Mouse (Mus musculus): Measurements from ENCODE around the gene Snx11. TPM values are rescaled to one million over a fixed set of nuclear protein-coding genes. Genes with fewer than 3 reads are reported as not detected.

Gene Snx11
- polyA plus RNA-seq, 1 experiment = 18.4 TPM

DNA sequence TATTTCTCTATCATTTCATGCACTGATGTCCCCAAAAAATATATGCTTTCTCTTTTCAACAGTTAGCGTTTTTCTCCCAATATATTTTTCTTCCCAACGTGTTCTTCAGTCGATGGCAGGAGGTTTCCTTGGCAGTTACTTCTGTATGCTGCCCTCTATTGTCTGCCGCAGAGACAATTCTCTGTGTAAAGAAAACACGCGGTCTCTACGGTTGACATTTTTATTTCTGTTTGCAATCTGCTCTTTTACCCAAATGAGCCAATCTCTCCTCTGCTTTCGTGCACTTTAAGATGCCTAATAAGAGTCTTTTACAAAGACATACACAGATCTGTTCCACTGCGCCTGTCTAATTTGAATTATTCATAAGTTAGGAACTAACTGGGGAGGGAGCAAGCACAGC is 47.9 kb downstream of the Snx11 start:
- no peak overlapping the region for H3K4me3 ChIP-seq
- H3K36me3 ChIP-seq (ENCODE audit: control insufficient read depth, insufficient read depth) = no peaks in the 10 kb centered on the region
- H3K27me3 ChIP-seq (ENCODE audit: control insufficient read depth, insufficient read depth, insufficient read length) = peaks cover 46% of the 10 kb centered on the region
- H3K4me2 ChIP-seq (ENCODE audit: low read depth) = no peak overlapping the region
- H3K79me2 ChIP-seq (ENCODE audit: control insufficient read depth, insufficient read depth) = no peaks in the 10 kb centered on the region
- TF ChIP-seq TCF12 (IDR thresholded peaks at IDR 0.05; ENCODE audit: insufficient read depth, poor library complexity, severe bottlenecking) = no peak
- no peak for TF ChIP-seq POLR2AphosphoS2 (IDR thresholded peaks at IDR 0.05; ENCODE audit: insufficient read length, low read depth)
- no peak for TF ChIP-seq E2F4 (IDR thresholded peaks at IDR 0.05; ENCODE audit: insufficient read depth)
- no peak overlapping the region for H3ac ChIP-seq (ENCODE audit: control insufficient read depth, insufficient read length)

GRCm38 (mm10) chr11:96728577-96728976 is 48.8 kb downstream of the Snx11 start:
- TF ChIP-seq TCF3 (IDR thresholded peaks at IDR 0.05; ENCODE audit: insufficient read length, low read depth) (no peak), TCF12 (IDR thresholded peaks at IDR 0.05; ENCODE audit: insufficient read depth, poor library complexity, severe bottlenecking) (no peak), POLR2A (IDR thresholded peaks at IDR 0.05; ENCODE audit: insufficient read length, low read depth) (no peak), MYOG (IDR thresholded peaks at IDR 0.05; ENCODE audit: control insufficient read depth in 1 of 3, insufficient read depth in 1 of 3, insufficient read length in 2 of 3, low read depth in 2 of 3) (no peak), USF1 (IDR thresholded peaks at IDR 0.05; ENCODE audit: low read depth) (no peak), MAX (IDR thresholded peaks at IDR 0.05; ENCODE audit: low read depth) (no peak), MYOD1 (IDR thresholded peaks at IDR 0.05; ENCODE audit: control insufficient read depth in 1 of 3, insufficient read length in 2 of 3, low read depth in 2 of 3) (no peak), E2F4 (IDR thresholded peaks at IDR 0.05; ENCODE audit: insufficient read depth) (no peak), SRF (IDR thresholded peaks at IDR 0.05; ENCODE audit: control insufficient read depth, insufficient read length, low read depth) (no peak), POLR2AphosphoS2 (IDR thresholded peaks at IDR 0.05; ENCODE audit: insufficient read length, low read depth) (no peak), REST (IDR thresholded peaks at IDR 0.05; ENCODE audit: insufficient read depth, insufficient read length) (no peak)
- H3K79me2 ChIP-seq (ENCODE audit: control insufficient read depth, insufficient read depth) = no peaks in the 10 kb centered on the region
- no peak overlapping the region for H3K4me2 ChIP-seq (ENCODE audit: low read depth)
- H3K27me3 ChIP-seq (ENCODE audit: control insufficient read depth, insufficient read depth, insufficient read length) = peaks cover 46% of the 10 kb centered on the region
- H3K4me3 ChIP-seq = no peak overlapping the region
- H3ac ChIP-seq (ENCODE audit: control insufficient read depth, insufficient read length) = no peak overlapping the region
- no peaks in the 10 kb centered on the region for H3K36me3 ChIP-seq (ENCODE audit: control insufficient read depth, insufficient read depth)

DNA sequence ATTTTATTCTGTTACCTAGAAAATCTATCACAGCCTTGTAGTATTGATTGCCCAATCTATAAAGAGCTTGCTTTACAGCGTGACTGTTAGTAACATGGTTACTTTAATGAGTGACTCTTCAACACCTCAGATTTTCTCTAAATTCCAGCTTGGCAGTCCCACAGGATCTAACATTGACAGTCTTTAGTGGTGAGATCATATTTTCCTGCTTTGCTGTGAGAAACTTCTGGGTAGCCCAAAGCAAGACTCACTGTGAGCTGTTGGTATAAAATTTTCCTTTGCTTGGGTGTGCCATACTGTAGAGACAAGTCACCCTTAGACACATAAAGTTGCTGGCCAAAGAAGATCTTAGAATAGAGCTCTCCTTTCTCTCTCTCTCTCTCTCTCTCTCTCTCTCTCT is 51.5 kb downstream of the Snx11 start:
- no peak for TF ChIP-seq POLR2AphosphoS2 (IDR thresholded peaks at IDR 0.05; ENCODE audit: insufficient read length, low read depth)
- TF ChIP-seq MYOG (IDR thresholded peaks at IDR 0.05; ENCODE audit: control insufficient read depth in 1 of 3, insufficient read depth in 1 of 3, insufficient read length in 2 of 3, low read depth in 2 of 3) = no peak
- TF ChIP-seq REST (IDR thresholded peaks at IDR 0.05; ENCODE audit: insufficient read depth, insufficient read length) = no peak
- TF ChIP-seq CEBPB (IDR thresholded peaks at IDR 0.05; ENCODE audit: insufficient read depth, poor library complexity, severe bottlenecking) = no peak
- TF ChIP-seq MYOD1 (IDR thresholded peaks at IDR 0.05; ENCODE audit: control insufficient read depth in 1 of 3, insufficient read length in 2 of 3, low read depth in 2 of 3) = no peak
- TF ChIP-seq MAX (IDR thresholded peaks at IDR 0.05; ENCODE audit: low read depth) = no peak
- no peak for TF ChIP-seq POLR2A (IDR thresholded peaks at IDR 0.05; ENCODE audit: insufficient read length, low read depth)
- TF ChIP-seq E2F4 (IDR thresholded peaks at IDR 0.05; ENCODE audit: insufficient read depth) = no peak
- no peak for TF ChIP-seq SRF (IDR thresholded peaks at IDR 0.05; ENCODE audit: control insufficient read depth, insufficient read length, low read depth)
- TF ChIP-seq TCF3 (IDR thresholded peaks at IDR 0.05; ENCODE audit: insufficient read length, low read depth) = no peak
- no peak for TF ChIP-seq TCF12 (IDR thresholded peaks at IDR 0.05; ENCODE audit: insufficient read depth, poor library complexity, severe bottlenecking)
- TF ChIP-seq USF1 (IDR thresholded peaks at IDR 0.05; ENCODE audit: low read depth) = no peak
- Histone ChIP-seq H3K36me3 (ENCODE audit: control insufficient read depth, insufficient read depth) (no peaks in the 10 kb centered on the region), H3ac (ENCODE audit: control insufficient read depth, insufficient read length) (no peak overlapping the region), H3K27me3 (ENCODE audit: control insufficient read depth, insufficient read depth, insufficient read length) (peaks cover 37% of the 10 kb centered on the region), H3K4me3 (no peak overlapping the region), H3K79me2 (ENCODE audit: control insufficient read depth, insufficient read depth) (no peaks in the 10 kb centered on the region), H3K4me2 (ENCODE audit: low read depth) (no peak overlapping the region)

- Histone ChIP-seq H3K36me3 (ENCODE audit: control insufficient read depth, insufficient read depth) (no peaks in the 10 kb centered on the region), H3K79me2 (ENCODE audit: control insufficient read depth, insufficient read depth) (no peaks in the 10 kb centered on the region), H3K4me3 (no peak overlapping the region), H3K27me3 (ENCODE audit: control insufficient read depth, insufficient read depth, insufficient read length) (peaks cover 45% of the 10 kb centered on the region), H3K4me2 (ENCODE audit: low read depth) (no peak overlapping the region), H3ac (ENCODE audit: control insufficient read depth, insufficient read length) (no peak overlapping the region)
- TF ChIP-seq CEBPB (IDR thresholded peaks at IDR 0.05; ENCODE audit: insufficient read depth, poor library complexity, severe bottlenecking) (no peak), MYOD1 (IDR thresholded peaks at IDR 0.05; ENCODE audit: control insufficient read depth in 1 of 3, insufficient read length in 2 of 3, low read depth in 2 of 3) (no peak), MYOG (IDR thresholded peaks at IDR 0.05; ENCODE audit: control insufficient read depth in 1 of 3, insufficient read depth in 1 of 3, insufficient read length in 2 of 3, low read depth in 2 of 3) (no peak), REST (IDR thresholded peaks at IDR 0.05; ENCODE audit: insufficient read depth, insufficient read length) (no peak), MAX (IDR thresholded peaks at IDR 0.05; ENCODE audit: low read depth) (no peak), TCF3 (IDR thresholded peaks at IDR 0.05; ENCODE audit: insufficient read length, low read depth) (no peak), SRF (IDR thresholded peaks at IDR 0.05; ENCODE audit: control insufficient read depth, insufficient read length, low read depth) (no peak), POLR2AphosphoS2 (IDR thresholded peaks at IDR 0.05; ENCODE audit: insufficient read length, low read depth) (no peak), USF1 (IDR thresholded peaks at IDR 0.05; ENCODE audit: low read depth) (no peak), E2F4 (IDR thresholded peaks at IDR 0.05; ENCODE audit: insufficient read depth) (no peak), TCF12 (IDR thresholded peaks at IDR 0.05; ENCODE audit: insufficient read depth, poor library complexity, severe bottlenecking) (no peak), POLR2A (IDR thresholded peaks at IDR 0.05; ENCODE audit: insufficient read length, low read depth) (no peak)
These were observed 58.8 kb downstream of the Snx11 start for GRCm38 (mm10) chr11:96718609-96719008.

Other genes starting within 250 kb of the Snx11 start
- 34.6 TPM for gene Cbx1, start 11.6 kb upstream of the Snx11 start, polyA plus RNA-seq (2012; fragmentation: generic; extraction: Trizol)
- gene Nfe2l1, start 52.4 kb upstream of the Snx11 start, polyA plus RNA-seq (2012; fragmentation: generic; extraction: Trizol) = 518 TPM
- gene Copz2, start 72.3 kb upstream of the Snx11 start, polyA plus RNA-seq (2012; fragmentation: generic; extraction: Trizol) = 120 TPM
- 65.8 TPM for gene Cdk5rap3, start 138.9 kb upstream of the Snx11 start, polyA plus RNA-seq (2012; fragmentation: generic; extraction: Trizol)
- 0.07 TPM for gene Prr15l, start 150.5 kb upstream of the Snx11 start, polyA plus RNA-seq (2012; fragmentation: generic; extraction: Trizol)
- gene Pnpo, start 166.4 kb upstream of the Snx11 start, polyA plus RNA-seq (2012; fragmentation: generic; extraction: Trizol) = 7.5 TPM
- gene Sp2, start 205.4 kb upstream of the Snx11 start, polyA plus RNA-seq (2012; fragmentation: generic; extraction: Trizol) = 11.5 TPM
- 6.0 TPM for gene Sp6, start 235.8 kb upstream of the Snx11 start, polyA plus RNA-seq (2012; fragmentation: generic; extraction: Trizol)

Measured in myocyte (in vitro differentiated cells).